Mouse (Mus musculus): Measurements from ENCODE around the gene Isg15. TPM values are rescaled to one million over a fixed set of nuclear protein-coding genes. Genes with fewer than 3 reads are reported as not detected.

Isg15 gene
- 0.53 and 0.86 TPM in 2 replicates for polyA plus RNA-seq (2012; rRNA removed)

- no peak for DNase-seq (ENCODE audit: low read depth)
- TF ChIP-seq POLR2A (IDR thresholded peaks at IDR 0.05; ENCODE audit: borderline replicate concordance, extremely low read depth, insufficient read depth, insufficient read length, poor library complexity, severe bottlenecking) (no peak), CTCF (IDR thresholded peaks at IDR 0.05; ENCODE audit: borderline replicate concordance, extremely low read depth, insufficient read depth, insufficient read length) (no peak)
Measured at GRCm38 (mm10) chr4:156200623-156201475, at the start of gene Isg15. Gene Isg15 (minus strand): TSS chr4:156200818.

DNA sequence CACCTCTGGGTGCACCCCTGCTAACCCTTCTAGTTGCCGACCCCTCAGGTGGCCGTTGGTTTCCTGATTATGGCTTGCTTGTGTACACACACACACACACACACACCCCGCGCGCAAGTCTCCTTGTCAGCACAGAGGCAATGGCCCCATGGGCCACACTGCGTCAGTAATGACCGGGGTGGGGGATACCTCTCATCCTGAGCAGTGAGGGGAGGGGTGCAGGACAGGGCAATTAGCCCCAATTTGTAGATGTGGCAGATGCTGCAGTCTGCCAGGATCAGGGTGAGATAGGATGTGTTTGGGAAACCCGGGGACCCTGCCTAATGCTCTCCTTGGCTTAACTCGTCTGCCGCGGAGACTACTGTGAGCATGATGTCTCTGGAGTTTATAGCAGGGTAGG, 48.9 kb upstream of the Isg15 start:
- DNase-seq (ENCODE audit: low read depth), result no peak
- TF ChIP-seq CTCF (IDR thresholded peaks at IDR 0.05; ENCODE audit: borderline replicate concordance, extremely low read depth, insufficient read depth, insufficient read length) (no peak), POLR2A (IDR thresholded peaks at IDR 0.05; ENCODE audit: borderline replicate concordance, extremely low read depth, insufficient read depth, insufficient read length, poor library complexity, severe bottlenecking) (no peak)

GRCm38 (mm10) chr4:156236651-156237447, 36.2 kb upstream of the Isg15 start:
- DNase-seq (ENCODE audit: low read depth), result no peak
- no peak for TF ChIP-seq CTCF (IDR thresholded peaks at IDR 0.05; ENCODE audit: borderline replicate concordance, extremely low read depth, insufficient read depth, insufficient read length)
- TF ChIP-seq POLR2A (IDR thresholded peaks at IDR 0.05; ENCODE audit: borderline replicate concordance, extremely low read depth, insufficient read depth, insufficient read length, poor library complexity, severe bottlenecking), result no peak

GRCm38 (mm10) chr4:156235808-156236533, 35.4 kb upstream of the Isg15 start, which contains the start of gene Noc2l:
Gene Noc2l (plus strand): TSS chr4:156236010.
- DNase-seq (ENCODE audit: low read depth), result peak; percentile 98
- TF ChIP-seq POLR2A (IDR thresholded peaks at IDR 0.05; ENCODE audit: borderline replicate concordance, extremely low read depth, insufficient read depth, insufficient read length, poor library complexity, severe bottlenecking), result peak; percentile 97
- no peak for TF ChIP-seq CTCF (IDR thresholded peaks at IDR 0.05; ENCODE audit: borderline replicate concordance, extremely low read depth, insufficient read depth, insufficient read length)

GRCm38 (mm10) chr4:156235360-156235770, 34.7 kb upstream of the Isg15 start:
- no peak for TF ChIP-seq POLR2A (IDR thresholded peaks at IDR 0.05; ENCODE audit: borderline replicate concordance, extremely low read depth, insufficient read depth, insufficient read length, poor library complexity, severe bottlenecking)
- TF ChIP-seq CTCF (IDR thresholded peaks at IDR 0.05; ENCODE audit: borderline replicate concordance, extremely low read depth, insufficient read depth, insufficient read length), result peak; percentile 41; the same call in 1 of the 2 replicates
- peak; percentile 92 for DNase-seq (ENCODE audit: low read depth)

DNA sequence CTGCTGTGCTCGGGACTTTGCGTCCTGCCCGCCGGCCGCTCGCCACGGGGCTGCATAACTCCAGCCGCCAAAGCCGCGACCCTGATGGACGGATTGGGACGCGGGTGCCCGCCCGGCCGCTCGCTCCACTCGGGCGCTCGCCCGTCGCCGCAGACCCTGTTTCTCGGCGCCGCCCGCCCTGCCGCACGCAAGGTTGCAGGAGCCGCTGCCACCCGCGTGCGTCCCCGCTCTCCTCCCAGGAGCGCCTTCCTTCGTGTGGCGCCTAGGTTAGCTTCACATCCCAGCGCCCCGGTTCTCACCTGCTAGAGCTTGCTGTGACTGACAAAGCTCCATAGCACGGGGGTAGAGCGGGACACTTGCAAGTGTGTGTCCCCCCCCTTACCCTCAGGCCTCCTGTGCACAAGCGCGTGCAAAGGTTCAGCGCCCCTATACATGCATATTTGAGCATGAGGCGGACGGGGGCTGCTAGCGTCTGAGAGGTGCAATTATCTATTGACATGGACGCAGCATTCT, 34.1 kb upstream of the Isg15 start, which contains the start of gene Plekhn1:
TSS of gene Plekhn1 (minus strand) at position 157 of the 513 bp plus-strand sequence.
- peak; percentile 93 for DNase-seq (ENCODE audit: low read depth)
- TF ChIP-seq CTCF (IDR thresholded peaks at IDR 0.05; ENCODE audit: borderline replicate concordance, extremely low read depth, insufficient read depth, insufficient read length) (no peak), POLR2A (IDR thresholded peaks at IDR 0.05; ENCODE audit: borderline replicate concordance, extremely low read depth, insufficient read depth, insufficient read length, poor library complexity, severe bottlenecking) (peak; percentile 49; the same call in 1 of the 2 replicates)

DNA sequence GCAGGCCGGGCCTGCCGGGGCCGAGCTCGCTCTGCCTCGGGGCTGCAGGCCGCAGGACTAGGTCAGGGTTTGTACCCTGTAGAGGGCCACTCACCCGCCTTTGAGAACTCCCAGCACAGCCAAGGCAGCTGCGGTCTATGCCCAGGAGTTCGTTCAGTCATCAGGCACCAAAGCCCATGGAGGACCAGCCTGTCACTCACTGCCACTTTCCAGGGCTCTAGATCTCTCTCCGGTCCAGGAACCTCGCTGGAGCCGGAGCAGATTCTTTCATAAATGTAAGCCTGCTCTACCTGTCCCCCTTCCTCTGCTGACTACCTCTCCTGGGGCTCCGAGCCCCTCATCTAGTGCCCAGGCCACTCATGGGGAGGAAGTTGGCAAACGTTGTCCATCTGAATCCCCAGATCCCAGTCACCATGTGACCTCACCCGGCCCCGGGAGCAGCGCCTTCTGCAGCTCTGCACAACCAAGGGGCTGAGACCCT, 33.4 kb upstream of the Isg15 start:
- DNase-seq (ENCODE audit: low read depth), result peak; percentile 61
- TF ChIP-seq CTCF (IDR thresholded peaks at IDR 0.05; ENCODE audit: borderline replicate concordance, extremely low read depth, insufficient read depth, insufficient read length) (no peak), POLR2A (IDR thresholded peaks at IDR 0.05; ENCODE audit: borderline replicate concordance, extremely low read depth, insufficient read depth, insufficient read length, poor library complexity, severe bottlenecking) (no peak)

GRCm38 (mm10) chr4:156228393-156229024, 27.9 kb upstream of the Isg15 start:
- no peak for TF ChIP-seq CTCF (IDR thresholded peaks at IDR 0.05; ENCODE audit: borderline replicate concordance, extremely low read depth, insufficient read depth, insufficient read length)
- no peak for TF ChIP-seq POLR2A (IDR thresholded peaks at IDR 0.05; ENCODE audit: borderline replicate concordance, extremely low read depth, insufficient read depth, insufficient read length, poor library complexity, severe bottlenecking)
- DNase-seq (ENCODE audit: low read depth), result no peak

DNA sequence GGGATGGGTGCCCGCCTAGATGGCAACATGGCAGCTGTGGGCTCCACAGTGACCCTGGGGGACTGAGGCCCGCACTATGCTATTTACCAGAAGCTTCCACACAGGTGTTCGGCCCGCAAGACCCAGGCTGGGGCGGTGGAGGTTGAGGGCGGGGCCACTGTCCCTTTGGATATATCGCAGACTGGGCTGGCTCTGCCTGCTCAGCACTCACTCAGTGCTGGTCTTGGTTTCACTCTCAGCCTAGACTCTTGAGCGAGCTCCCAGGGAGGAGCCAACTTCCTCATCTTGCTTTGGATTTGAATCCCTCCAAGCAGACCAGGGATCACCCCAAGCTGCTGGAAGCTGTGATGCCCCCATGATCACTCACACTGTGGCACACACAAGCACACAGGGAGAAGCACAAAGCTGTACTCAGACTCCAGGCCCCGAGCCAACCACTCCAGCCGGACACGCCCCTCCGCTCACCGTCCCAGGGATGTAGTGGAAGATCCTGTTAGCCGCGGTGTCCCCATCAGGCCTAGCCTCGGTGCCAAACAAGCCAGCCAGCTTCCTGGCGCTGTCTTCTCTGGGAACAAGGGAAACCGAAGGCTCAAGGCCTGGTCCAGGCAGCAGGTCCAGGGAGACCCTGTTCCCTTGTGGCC, 27.3 kb upstream of the Isg15 start:
- no peak for TF ChIP-seq POLR2A (IDR thresholded peaks at IDR 0.05; ENCODE audit: borderline replicate concordance, extremely low read depth, insufficient read depth, insufficient read length, poor library complexity, severe bottlenecking)
- no peak for TF ChIP-seq CTCF (IDR thresholded peaks at IDR 0.05; ENCODE audit: borderline replicate concordance, extremely low read depth, insufficient read depth, insufficient read length)
- peak; percentile 52 for DNase-seq (ENCODE audit: low read depth)

All from brain, embryonic 14.5 days (tissue).